In genomic region chr9:120591490-120591889, GRCm38 (mm10) we compare ENCODE assay signal across 8 mouse cellular contexts. TPM values are rescaled to one million over a fixed set of nuclear protein-coding genes. Genes with fewer than 3 reads are reported as not detected.
DNase-seq lines count a peak whose midpoint lies in the region; ATAC-seq and TF ChIP-seq lines count a peak whose summit lies in the region.

No protein-coding gene starts in this region.

- peak; percentile 94 for TF ChIP-seq CTCF in kidney, postnatal 0 days (IDR thresholded peaks at IDR 0.05; ENCODE audit: low read depth)
- TF ChIP-seq CTCF in lung, adult 2 months (IDR thresholded peaks at IDR 0.05; ENCODE audit: insufficient read depth, low read length), result peak; percentile 78

- H3K36me3 ChIP-seq in kidney, postnatal 0 days (ENCODE audit: insufficient read depth, low read length), result no peaks in the 10 kb centered on the region

- H3K9me3 ChIP-seq in kidney, postnatal 0 days (replicated peaks; ENCODE audit: low read length), result no peaks in the 10 kb centered on the region

- no peak for ATAC-seq in kidney, postnatal 0 days (replicated peaks; ENCODE audit: low FRiP score, low read depth)

- no peak for TF ChIP-seq POLR2A in lung, adult 2 months (IDR thresholded peaks at IDR 0.05; ENCODE audit: borderline replicate concordance, extremely low read depth, low read depth, low read length)

- H3K27me3 ChIP-seq in kidney, postnatal 0 days (ENCODE audit: insufficient read depth, low read length), result no peaks in the 10 kb centered on the region

- H3K4me3 ChIP-seq in kidney, postnatal 0 days (replicated peaks; ENCODE audit: low read depth, low read length), result no peak overlapping the region
- H3K4me3 ChIP-seq in lung, adult 2 months (replicated peaks; ENCODE audit: extremely low read depth, low read depth, low read length), result no peak overlapping the region

- no peak overlapping the region for H3K4me2 ChIP-seq in kidney, postnatal 0 days (ENCODE audit: low read length)

- WGBS in kidney, postnatal 0 days, result 2% methylated on average over 9 of the region's 9 CpGs
- 1% methylated on average over 9 of the region's 9 CpGs for WGBS in lung, adult 2 months

- no peak overlapping the region for H3K9ac ChIP-seq in kidney, postnatal 0 days (ENCODE audit: low read depth, low read length)

- no peaks in the 10 kb centered on the region; the same call in 1 of the 2 replicates for H3K4me1 ChIP-seq in kidney, postnatal 0 days (replicated peaks; ENCODE audit: insufficient read depth, low read length)
- no peaks in the 10 kb centered on the region for H3K4me1 ChIP-seq in lung, adult 2 months (ENCODE audit: control insufficient read depth, insufficient read depth, low read length)

- peak; percentile 65 to 76 for DNase-seq in cerebellum, adult 18-20 months
- DNase-seq in cerebellum, adult 11-12 months, result no peak
- DNase-seq in B cell, adult 2 months, result peak; percentile 82 to 83
- peak; percentile 41 to 44 for DNase-seq in adrenal gland, postnatal 4 days (ENCODE audit: low spot score in 2 of 2)
- peak; percentile 81 for DNase-seq in forelimb bud, embryonic 11.5 days (ENCODE audit: low read depth, low spot score)
- peak; percentile 77 for DNase-seq in kidney, postnatal 0 days (ENCODE audit: low spot score)
- DNase-seq in lung, adult 2 months, result peak; percentile 80
- peak; percentile 52 for DNase-seq in skeletal muscle tissue, adult 2 months (ENCODE audit: low read depth, low spot score)

- H3K27ac ChIP-seq in kidney, postnatal 0 days, result no peak overlapping the region

RNA-seq across cellular contexts. Expression of gene Rpl14, which starts 20.2 kb away (rescaled TPM):
- 100 to 1,000 TPM; 667 to 692 TPM for total RNA-seq in adrenal gland, postnatal 4 days (2021)
- polyA plus RNA-seq in kidney, postnatal 0 days (2015; fragmentation: Nextera tagmentation; extraction: Ambion mirVana), result 911 and 953 TPM in 2 replicates
- polyA plus RNA-seq in lung, adult 2 months (2012; rRNA removed), result 319 and 344 TPM in 2 replicates

RNA-seq across cellular contexts. Expression of gene Entpd3, which starts 51.9 kb away (rescaled TPM):
- 1 to 10 TPM in 1 of 2 experiments, under 1 TPM in 1; 0.68 to 2.2 TPM for total RNA-seq in adrenal gland, postnatal 4 days (2021)
- polyA plus RNA-seq in kidney, postnatal 0 days (2015; fragmentation: Nextera tagmentation; extraction: Ambion mirVana), result 0.71 and 0.79 TPM in 2 replicates
- 3.7 and 5.7 TPM in 2 replicates for polyA plus RNA-seq in lung, adult 2 months (2012; rRNA removed)
